Mouse (Mus musculus) induced T-regulatory cell, adult 2 months (primary cell): ENCODE data around the gene Dus4l.

ENCODE experiments used
- DNase-seq: peaks from one replicate; pipeline ENCODE4 v3.0.0-alpha.2; 2012; ENCODE audit warnings: low read depth

The Dus4l gene

DNA sequence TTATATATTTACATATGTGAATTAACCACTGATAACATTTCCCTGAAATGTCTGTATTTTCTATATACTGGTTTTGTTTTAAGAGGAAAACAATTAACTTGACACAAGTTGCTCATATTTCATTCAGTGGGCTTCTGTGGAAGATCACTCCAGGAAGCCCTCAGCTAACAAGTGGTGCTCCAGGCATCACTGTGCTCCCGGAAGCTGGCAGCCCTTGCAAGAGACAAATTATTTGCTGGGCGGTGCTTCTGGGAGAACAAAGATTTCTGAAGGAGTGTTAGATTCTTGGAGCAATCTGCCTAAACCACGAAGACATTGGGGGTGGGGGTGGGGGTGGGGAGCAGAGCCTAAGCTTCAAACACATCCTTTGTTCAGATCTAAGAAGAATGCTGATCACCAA, 62.6 kb downstream of the Dus4l start:
- DNase-seq = no peak
